Mouse (Mus musculus): ENCODE results near the gene Irx4.

- TF ChIP-seq CTCF (IDR thresholded peaks at IDR 0.05; ENCODE audit: control insufficient read depth, insufficient read depth, low read length), result no peak
- TF ChIP-seq POLR2A (IDR thresholded peaks at IDR 0.05; ENCODE audit: borderline replicate concordance, control insufficient read depth, low read depth, low read length), result no peak
Measured at GRCm38 (mm10) chr13:73270451-73271081, 10.3 kb downstream of the Irx4 start.

All from bone marrow, adult 2 months (tissue).